Mouse (Mus musculus) testis, adult 10 weeks (tissue): ENCODE measurements around the gene Timmdc1. TPM values are rescaled to one million over a fixed set of nuclear protein-coding genes. Genes with fewer than 3 reads are reported as not detected.

ENCODE experiments used
- polyA plus RNA-seq: library from polyadenylated mRNA; stranded (reverse); fragments of 350-450 nt; fragmentation: Illumina TruSeq; extraction: RNeasy Lipid Tissue Mini Kit (QIAGEN cat#74804); gene quantifications from one replicate; pipeline ENCODE4 v1.2.3, GENCODE M21; 2014; ENCODE audit warnings: low read depth, low replicate concordance

Gene Timmdc1
- 5.6 TPM for polyA plus RNA-seq

DNA sequence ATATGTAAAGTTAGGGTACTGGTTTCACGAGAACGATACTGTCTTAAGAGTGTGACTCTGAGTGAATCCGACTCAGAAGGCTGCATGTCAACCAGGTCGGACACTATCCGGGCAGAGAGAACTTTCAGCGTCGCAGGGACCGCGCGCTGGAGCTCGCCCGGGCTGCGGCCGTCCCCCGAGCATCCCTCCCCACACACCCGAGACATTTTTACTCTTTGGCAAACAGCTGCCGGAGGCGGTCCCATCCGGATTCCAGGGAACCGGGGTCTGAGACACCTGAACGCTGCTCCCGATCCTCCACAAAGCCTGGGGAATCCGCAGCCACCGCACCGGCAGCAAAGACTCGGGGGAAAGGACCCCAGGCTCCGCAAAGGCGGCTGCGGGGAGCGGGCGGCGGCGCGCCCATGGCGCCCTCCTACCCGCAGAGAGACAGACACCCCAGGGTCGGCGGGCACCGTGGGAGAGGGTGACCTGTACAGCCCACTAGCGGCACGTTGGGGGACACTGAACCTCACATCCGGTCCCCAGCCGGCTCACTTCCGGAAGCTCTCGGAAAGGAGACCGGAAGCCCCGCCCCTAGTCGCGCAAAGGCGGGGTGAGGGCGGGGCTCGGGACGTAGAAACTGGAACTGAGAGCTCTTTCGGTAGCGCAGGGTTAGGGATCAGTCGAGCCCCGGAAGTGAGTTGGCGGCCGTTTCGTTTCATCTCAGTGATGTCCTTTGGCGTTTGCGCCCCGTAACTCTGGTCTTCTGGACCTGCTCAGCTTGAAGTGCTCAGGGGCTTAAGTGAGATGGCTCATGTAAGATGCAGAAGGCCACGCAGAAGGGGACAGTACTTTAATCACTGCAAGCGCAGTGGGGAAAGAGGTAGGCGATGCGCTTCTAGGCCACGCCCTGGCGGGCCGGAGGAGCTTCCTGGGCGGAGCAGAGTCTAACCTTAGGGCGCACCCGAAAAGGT is at the start of gene Timmdc1:
Timmdc1 (minus strand) TSS at position 535 of the 956 bp plus-strand sequence.

DNA sequence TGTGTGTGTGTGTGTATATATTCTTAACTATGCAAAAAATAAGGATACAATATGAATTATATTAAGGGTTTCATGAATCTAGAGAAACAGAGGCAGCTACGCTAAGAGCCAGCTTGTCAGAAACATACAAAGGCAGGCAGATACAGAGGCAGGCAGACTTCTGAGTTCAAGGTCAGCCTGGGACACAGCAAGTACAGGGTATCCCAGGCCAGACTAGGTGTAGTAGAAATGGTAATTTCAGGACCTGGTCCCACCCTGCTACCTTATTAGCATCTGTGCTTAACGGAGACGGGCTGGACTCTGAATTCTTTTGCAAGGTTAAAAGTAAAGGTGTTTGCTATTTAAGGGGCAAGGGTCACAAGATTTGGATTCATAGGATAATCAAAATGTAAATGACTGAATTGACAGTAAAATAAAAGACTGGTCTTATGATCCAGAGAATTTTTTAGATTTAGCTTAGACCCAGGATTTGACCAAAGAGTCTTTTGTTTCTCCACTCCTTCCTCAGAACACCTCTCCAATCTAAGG is 35.8 kb upstream of the Timmdc1 start, which contains the start of gene Tmem39a:
Tmem39a (plus strand) TSS at position 478 of the 528 bp plus-strand sequence.

DNA sequence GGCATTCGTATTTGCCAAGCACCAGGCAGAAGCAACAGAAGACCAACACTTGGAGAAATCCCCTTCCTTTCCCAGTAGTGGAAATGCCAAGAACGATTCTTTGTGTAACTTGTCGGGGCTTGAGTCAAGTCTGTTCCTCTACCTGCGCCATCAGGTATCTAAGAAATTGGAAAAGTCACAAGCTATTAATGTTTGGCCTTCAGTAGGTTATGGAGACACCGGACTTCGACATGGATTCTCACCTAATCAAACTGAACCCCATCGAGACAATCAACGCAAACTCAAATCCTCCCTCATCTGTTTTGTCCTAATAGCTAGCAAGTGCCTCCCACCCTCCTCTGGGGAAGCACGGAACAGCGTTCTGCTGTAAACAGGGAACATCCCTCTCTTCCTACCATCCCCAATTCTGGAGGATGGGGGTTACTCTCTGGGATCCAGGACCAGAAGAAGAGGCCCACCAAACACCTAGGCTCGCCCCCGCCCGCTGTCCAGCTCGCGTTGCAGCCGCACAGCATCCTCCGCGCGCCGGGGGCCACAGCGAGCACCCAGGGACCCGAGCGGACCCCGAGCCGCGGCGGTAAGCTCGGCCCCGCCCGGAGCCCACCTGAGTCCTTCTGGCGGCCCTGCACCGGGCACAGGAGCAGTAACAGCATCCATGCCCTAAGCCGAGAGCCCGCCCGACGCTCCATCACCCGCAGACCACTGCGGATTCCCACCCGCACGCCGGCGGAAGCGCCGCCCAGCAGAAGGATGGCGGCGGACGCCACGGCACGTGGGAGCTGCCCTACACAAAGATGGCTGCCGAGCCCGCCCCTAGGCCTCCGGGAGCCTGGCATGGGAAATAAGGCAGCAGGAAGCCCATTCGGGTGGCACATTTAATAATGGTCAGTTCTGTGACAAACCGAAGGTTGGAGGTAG is 27.3 kb upstream of the Timmdc1 start, which contains the start of gene Poglut1:
Poglut1 (minus strand) TSS at position 780 of the 918 bp plus-strand sequence.

DNA sequence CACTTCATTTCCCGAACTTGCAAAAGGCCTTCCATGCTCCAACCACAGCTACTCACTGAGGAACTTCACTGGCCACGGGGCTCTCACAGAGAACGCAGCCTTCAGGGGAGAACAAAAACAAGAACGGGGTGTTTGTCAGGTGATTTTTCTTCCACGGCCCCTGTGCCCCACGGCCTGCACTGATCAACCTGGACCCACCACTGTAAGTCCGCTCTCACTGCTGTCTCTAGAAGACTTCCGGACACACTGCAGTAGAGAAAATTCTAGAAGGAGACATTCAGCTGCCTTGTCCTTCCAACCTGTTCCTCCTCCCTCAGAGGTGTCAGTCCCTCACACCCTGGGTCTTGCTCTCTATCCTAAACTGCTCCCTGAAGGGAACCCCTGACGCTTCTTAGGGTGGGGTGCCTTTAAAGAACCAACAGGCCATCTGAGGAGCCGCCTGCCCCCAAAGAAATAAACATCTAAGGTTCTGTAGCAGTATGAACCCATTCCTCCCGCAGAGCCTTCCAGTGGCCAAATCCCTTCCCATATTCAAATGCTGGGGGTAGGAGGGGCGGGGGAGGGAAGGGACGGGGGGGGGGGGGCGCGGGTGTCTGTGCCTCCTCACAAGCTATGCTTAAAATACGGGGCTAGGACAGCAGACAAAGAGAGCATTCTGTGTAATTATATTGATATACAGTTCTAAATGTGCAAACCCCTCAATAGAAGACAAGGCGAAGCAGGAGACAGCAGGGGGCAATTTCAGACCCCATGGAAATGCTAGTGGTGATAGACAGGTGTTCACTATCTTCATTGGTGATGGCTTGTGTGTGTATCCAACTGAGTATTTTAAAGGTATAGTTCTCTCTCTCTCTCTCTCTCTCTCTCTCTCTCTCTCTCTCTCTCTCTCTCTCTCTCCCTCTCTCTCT is 66.7 kb downstream of the Timmdc1 start, which contains the start of gene Cd80:
Cd80 (plus strand) TSS at position 51 of the 908 bp plus-strand sequence.

DNA sequence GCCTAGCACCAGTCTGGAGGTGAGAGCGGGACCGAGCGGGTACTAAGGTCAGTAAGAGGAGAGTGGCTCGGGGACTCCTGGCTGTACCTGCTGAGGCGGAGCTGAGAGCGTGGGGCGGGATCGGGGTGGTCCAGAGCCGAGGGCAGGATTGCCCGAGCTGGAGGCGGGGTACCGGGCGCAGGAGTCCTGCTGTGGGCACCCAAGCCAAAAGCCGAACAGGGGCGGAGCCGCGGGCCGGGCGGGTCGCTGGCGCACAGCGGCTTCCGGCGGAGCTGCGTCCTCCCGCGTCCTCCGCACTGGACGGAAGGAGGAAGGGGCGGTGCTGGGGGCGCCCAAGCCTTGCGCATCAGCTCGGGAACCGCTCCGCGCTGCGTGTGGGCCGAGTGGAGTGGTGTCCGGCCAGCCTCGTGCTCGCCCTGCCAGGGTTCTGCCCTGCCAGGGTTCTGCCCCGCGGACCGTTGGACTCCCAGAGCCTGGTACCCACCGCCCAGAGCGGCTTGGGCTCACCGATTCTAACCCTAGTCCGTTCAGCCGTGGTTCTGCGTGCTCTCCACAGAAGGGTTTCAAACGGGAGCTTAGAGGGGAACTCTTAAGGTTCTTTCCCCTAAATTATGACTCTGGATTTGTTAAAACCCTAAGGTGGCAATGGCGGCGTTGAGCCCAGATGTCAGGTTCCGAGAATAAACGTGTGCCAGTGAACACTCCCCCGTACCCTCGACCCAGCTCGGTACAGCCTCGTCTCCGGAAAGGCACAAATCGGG is 69.8 kb downstream of the Timmdc1 start, which contains the start of gene Adprh:
Adprh (minus strand) TSS at position 262 of the 761 bp plus-strand sequence.

Other genes with a start within 250 kb of the Timmdc1 start
- 0.18 TPM for gene Nr1i2, start 227.8 kb downstream of the Timmdc1 start, polyA plus RNA-seq
- 40.9 TPM for gene Maats1, start 180.5 kb downstream of the Timmdc1 start, polyA plus RNA-seq
- gene Cox17, start 175.7 kb downstream of the Timmdc1 start, polyA plus RNA-seq, result 38.7 TPM
- not detected for gene Gm21987, start 175.6 kb downstream of the Timmdc1 start, polyA plus RNA-seq
- 0.34 TPM for gene Popdc2, start 160.5 kb downstream of the Timmdc1 start, polyA plus RNA-seq
- 1.7 TPM for gene Pla1a, start 89.5 kb downstream of the Timmdc1 start, polyA plus RNA-seq
- 11.1 TPM for gene Adprh, start 70.0 kb downstream of the Timmdc1 start, polyA plus RNA-seq
- 0.20 TPM for gene Cd80, start 67.1 kb downstream of the Timmdc1 start, polyA plus RNA-seq
- gene Poglut1, start 27.6 kb upstream of the Timmdc1 start, polyA plus RNA-seq, result 6.6 TPM
- 23.9 TPM for gene Tmem39a, start 36.0 kb upstream of the Timmdc1 start, polyA plus RNA-seq
- gene Arhgap31, start 190.6 kb upstream of the Timmdc1 start, polyA plus RNA-seq, result 4.1 TPM
- 3.4 TPM for gene B4galt4, start 219.6 kb upstream of the Timmdc1 start, polyA plus RNA-seq